Mouse (Mus musculus) heart, postnatal 0 days (tissue): Measurements from ENCODE around the gene Slc2a4. TPM values are rescaled to one million over a fixed set of nuclear protein-coding genes. Genes with fewer than 3 reads are reported as not detected.

Experiments
- ATAC-seq: fragments of 200-750 bp; cut with Nextera tagmentation; 2 replicates; pipeline ENCODE4 v1.8.0; 2017; ENCODE audit warnings: low read depth, moderate number of reproducible peaks, moderate library complexity; ENCODE audit not compliant: insufficient read depth
- DNase-seq: peaks from one replicate; pipeline ENCODE4 v3.0.0-alpha.2; 2016; ENCODE audit warnings: low spot score
- H3K27ac ChIP-seq: fragments of 300-500 bp; sonication (generic); 2 replicates; pipeline ENCODE4 v1.5.1; 2014; ENCODE audit warnings: low read depth, mild to moderate bottlenecking
- H3K27me3 ChIP-seq: fragments of 300-500 bp; sonication (generic); 2 replicates; pipeline ENCODE4 v1.6.1; 2014; ENCODE audit warnings: low read length, mixed read lengths; ENCODE audit not compliant: control insufficient read depth, insufficient read depth
- H3K36me3 ChIP-seq: fragments of 300-500 bp; sonication (generic); replicated peaks from 2 replicates; pipeline ENCODE4 v1.6.1; 2014; ENCODE audit warnings: low read length, mixed read lengths; ENCODE audit not compliant: control insufficient read depth, insufficient read depth
- H3K4me1 ChIP-seq: fragments of 300-500 bp; sonication (generic); 2 replicates; pipeline ENCODE4 v1.6.1; 2014; ENCODE audit warnings: antibody characterized with exemption; ENCODE audit not compliant: control insufficient read depth, insufficient read depth
- H3K4me2 ChIP-seq: fragments of 300-500 bp; sonication (generic); 2 replicates; pipeline ENCODE4 v1.6.1; 2014; ENCODE audit warnings: low read depth, mild to moderate bottlenecking, low read length, moderate library complexity
- H3K4me3 ChIP-seq: fragments of 300-500 bp; sonication (generic); 2 replicates; pipeline ENCODE4 v1.5.1; 2014; ENCODE audit warnings: low read depth, low read length
- H3K9ac ChIP-seq: fragments of 300-500 bp; sonication (generic); replicated peaks from 2 replicates; pipeline ENCODE4 v1.6.1; 2014; ENCODE audit warnings: low read depth, low read length, mixed read lengths
- H3K9me3 ChIP-seq: fragments of 300-500 bp; sonication (generic); replicated peaks from 2 replicates; pipeline ENCODE4 v1.6.1; 2016; ENCODE audit warnings: low read length; ENCODE audit not compliant: control insufficient read depth
- CTCF ChIP-seq: IDR thresholded peaks from 2 replicates; pipeline ENCODE4 v1.5.1; 2016; ENCODE audit warnings: antibody characterized with exemption, control low read depth, low read depth
- EP300 ChIP-seq: IDR thresholded peaks from 2 replicates; pipeline ENCODE4 v1.6.1; 2016; ENCODE audit warnings: antibody characterized with exemption, low read depth
- WGBS: fragments of 180-500 bp; shearing (Covaris S2); extraction: QIAGEN DNeasy Blood & Tissue Kit; methylation state at CpG from one replicate; pipeline ENCODE4 v1.1.7; 2014; 5-methylcytosine and 5-hydroxymethylcytosine counted together
- polyA plus RNA-seq: library from polyadenylated mRNA; unstranded; fragments of >200 nt; fragmentation: Nextera tagmentation; extraction: Ambion mirVana; gene quantifications from 2 replicates; pipeline ENCODE4 v1.2.1, GENCODE M21; 2015
- total RNA-seq: library from RNA; depleted of rRNA; stranded (reverse); fragments of >200 nt; gene quantifications from 2 replicates; pipeline ENCODE4 v1.2.3, GENCODE M21; 2014; ENCODE audit warnings: low replicate concordance

Gene Slc2a4
- total and polyA plus RNA-seq, 2 experiments from 2014 or later: 89.2 to 267 TPM

GRCm38 (mm10) chr11:69901993-69902392 is 46.0 kb downstream of the Slc2a4 start:
- no peak for DNase-seq
- TF ChIP-seq CTCF: no peak
- TF ChIP-seq EP300: no peak
- no peaks in the 10 kb centered on the region for H3K27me3 ChIP-seq
- peak; percentile 3 for ATAC-seq
- peaks cover 18% of the 10 kb centered on the region; the same call in 1 of the 2 replicates for H3K4me1 ChIP-seq
- peak overlapping the region; percentile 85 for H3K9ac ChIP-seq
- H3K27ac ChIP-seq: peak overlapping the region; percentile 95
- peaks cover 30% of the 10 kb centered on the region for H3K36me3 ChIP-seq
- peak overlapping the region; percentile 83 for H3K4me2 ChIP-seq
- WGBS: 1% methylated on average over 38 of the region's 39 CpGs
- H3K9me3 ChIP-seq: no peaks in the 10 kb centered on the region
- peak overlapping the region; percentile 72 for H3K4me3 ChIP-seq

GRCm38 (mm10) chr11:69901406-69901846 is 46.6 kb downstream of the Slc2a4 start:
- peak; percentile 98 for DNase-seq
- under 1% methylated on average over 42 of the region's 42 CpGs for WGBS
- H3K36me3 ChIP-seq: peaks cover 24% of the 10 kb centered on the region
- peak overlapping the region; percentile 95 for H3K27ac ChIP-seq
- peaks cover 18% of the 10 kb centered on the region; the same call in 1 of the 2 replicates for H3K4me1 ChIP-seq
- H3K9me3 ChIP-seq: no peaks in the 10 kb centered on the region
- peak overlapping the region; percentile 83 for H3K4me2 ChIP-seq
- H3K4me3 ChIP-seq: peak overlapping the region; percentile 72
- H3K9ac ChIP-seq: peak overlapping the region; percentile 85
- ATAC-seq: peak; percentile 85
- H3K27me3 ChIP-seq: no peaks in the 10 kb centered on the region
- 0 out of 2 replicates have a peak, but pooled peaks have one; percentile 38 for TF ChIP-seq EP300
- TF ChIP-seq CTCF: no peak

GRCm38 (mm10) chr11:69900471-69901405 is 47.2 kb downstream of the Slc2a4 start, which contains the start of the genes 2810408A11Rik and Neurl4:
2810408A11Rik (minus strand) TSS chr11:69900987.
Neurl4 (plus strand) TSS chr11:69901072.
- Histone ChIP-seq H3K27ac (peak within 1 kb of the TSS; percentile 95), H3K9me3 (no peaks in the 10 kb centered on the region), H3K9ac (peak within 1 kb of the TSS; percentile 85), H3K36me3 (peaks cover 17% of the 10 kb centered on the region), H3K4me3 (peak within 1 kb of the TSS; percentile 72), H3K4me1 (peaks cover 18% of the 10 kb centered on the region; the same call in 1 of the 2 replicates), H3K27me3 (no peaks in the 10 kb centered on the region), H3K4me2 (peak within 1 kb of the TSS; percentile 83)
- ATAC-seq: peak; percentile 89
- TF ChIP-seq EP300 (no peak), CTCF (no peak)
- peak; percentile 96 for DNase-seq
- WGBS: under 1% methylated on average over 38 of the region's 38 CpGs

GRCm38 (mm10) chr11:69899870-69900269 is 48.1 kb downstream of the Slc2a4 start:
- Histone ChIP-seq H3K4me3 (peak overlapping the region; percentile 72), H3K27ac (no peak overlapping the region), H3K9me3 (no peaks in the 10 kb centered on the region), H3K4me2 (peak overlapping the region; percentile 83), H3K4me1 (peaks cover 18% of the 10 kb centered on the region; the same call in 1 of the 2 replicates), H3K36me3 (peaks cover 11% of the 10 kb centered on the region), H3K9ac (no peak overlapping the region; the same call in none of the 2 replicates), H3K27me3 (no peaks in the 10 kb centered on the region)
- ATAC-seq (no peak), DNase-seq (no peak)
- 35% methylated on average over 4 of the region's 4 CpGs for WGBS
- TF ChIP-seq CTCF (no peak), EP300 (no peak)

GRCm38 (mm10) chr11:69895291-69895690 is 52.7 kb downstream of the Slc2a4 start, which contains the start of gene Acap1:
Acap1 (minus strand) TSS chr11:69895539.
- no peak within 1 kb of the TSS for H3K4me2 ChIP-seq
- TF ChIP-seq CTCF: no peak
- no peak for TF ChIP-seq EP300
- H3K9ac ChIP-seq: no peak within 1 kb of the TSS
- peaks cover 8% of the 10 kb centered on the region; the same call in 1 of the 2 replicates for H3K27me3 ChIP-seq
- 66% methylated on average over 4 of the region's 4 CpGs for WGBS
- no peaks in the 10 kb centered on the region for H3K9me3 ChIP-seq
- ATAC-seq: no peak
- no peak within 1 kb of the TSS; the same call in 1 of the 2 replicates for H3K4me3 ChIP-seq
- no peaks in the 10 kb centered on the region for H3K36me3 ChIP-seq
- peak within 1 kb of the TSS; percentile 40; the same call in 1 of the 2 replicates for H3K27ac ChIP-seq
- peaks cover 18% of the 10 kb centered on the region for H3K4me1 ChIP-seq
- DNase-seq: no peak
